Mouse (Mus musculus) spleen, postnatal 4 days (tissue): ENCODE results near the gene Gm49416.

Experiments used
- DNase-seq, 2 experiments: peaks; one replicate each; pipeline ENCODE4 v3.0.0; 2022; ENCODE audit warnings: low spot score in 2 of 2

Gene Gm49416

GRCm38 (mm10) chr19:8920073-8920736, 31.5 kb downstream of the Gm49416 start, which contains the start of gene B3gat3:
TSS of gene B3gat3 (plus strand) at chr19:8920374.
- peak; percentile 89 to 92 for DNase-seq

GRCm38 (mm10) chr19:8920836-8921291, 32.1 kb downstream of the Gm49416 start:
- DNase-seq: peak in 1 of 2 experiments; percentile 31

GRCm38 (mm10) chr19:8921741-8922140, 33.0 kb downstream of the Gm49416 start:
- DNase-seq: no peak

GRCm38 (mm10) chr19:8926766-8927165, 38.0 kb downstream of the Gm49416 start:
- peak in 1 of 2 experiments; percentile 60 for DNase-seq

- peak in 1 of 2 experiments; percentile 60 for DNase-seq
These were observed 39.3 kb downstream of the Gm49416 start for GRCm38 (mm10) chr19:8927891-8928525.

GRCm38 (mm10) chr19:8928689-8929223, 40.0 kb downstream of the Gm49416 start:
- peak in 1 of 2 experiments; percentile 69 for DNase-seq

GRCm38 (mm10) chr19:8929224-8930088, 40.7 kb downstream of the Gm49416 start, which contains the start of the genes Rom1 and Eml3:
TSS of gene Rom1 (minus strand) at chr19:8929356.
TSS of gene Eml3 (plus strand) at chr19:8929552.
- peak; percentile 88 to 93 for DNase-seq

GRCm38 (mm10) chr19:8930117-8930516, 41.4 kb downstream of the Gm49416 start:
- peak in 1 of 2 experiments; percentile 67 for DNase-seq

- DNase-seq: peak in 1 of 2 experiments; percentile 62
These were observed 42.0 kb downstream of the Gm49416 start for GRCm38 (mm10) chr19:8930771-8931170.

GRCm38 (mm10) chr19:8936736-8937135, 48.0 kb downstream of the Gm49416 start:
- DNase-seq: no peak

- DNase-seq: no peak
These were observed 51.9 kb downstream of the Gm49416 start for GRCm38 (mm10) chr19:8940526-8941133.

GRCm38 (mm10) chr19:8941136-8941514, 52.4 kb downstream of the Gm49416 start:
- DNase-seq: no peak

- DNase-seq: peak; percentile 96 to 97
These were observed 52.9 kb downstream of the Gm49416 start, which contains the start of gene Mta2 for GRCm38 (mm10) chr19:8941515-8942217. TSS of gene Mta2 (plus strand) at chr19:8941875.

GRCm38 (mm10) chr19:8942276-8942964, 53.7 kb downstream of the Gm49416 start:
- no peak for DNase-seq

GRCm38 (mm10) chr19:8943047-8943446, 54.3 kb downstream of the Gm49416 start:
- no peak for DNase-seq

GRCm38 (mm10) chr19:8944062-8944461, 55.3 kb downstream of the Gm49416 start:
- DNase-seq: no peak

- DNase-seq: peak; percentile 79 to 86
These were observed 56.0 kb downstream of the Gm49416 start for GRCm38 (mm10) chr19:8944750-8945149.
